ENCODE assay signal across 20 mouse cellular contexts in genomic region chr4:84741301-84741700, GRCm38 (mm10).
DNase-seq lines count a peak whose midpoint lies in the region; ATAC-seq and TF ChIP-seq lines count a peak whose summit lies in the region.
"Had no signal": no experiment of that assay in that cellular context is flagged by ENCODE, and none has a peak within 500 bp of the region (broad histone marks: within the 10 kb centered on the region; RNA-seq: fewer than 3 reads in every experiment).

No protein-coding gene starts in this region.

- WGBS in embryonic facial prominence, embryonic 14.5 days = 5% methylated on average over 2 of the region's 2 CpGs
- WGBS in limb, embryonic 11.5 days = 5% methylated on average over 2 of the region's 2 CpGs
- 41% methylated on average over 2 of the region's 2 CpGs for WGBS in intestine, postnatal 0 days
- 31% methylated on average over 2 of the region's 2 CpGs for WGBS in kidney, embryonic 14.5 days

- no peaks in the 10 kb centered on the region for H3K9me3 ChIP-seq in embryonic facial prominence, embryonic 14.5 days (ENCODE audit: control insufficient read depth, low read length)
- no peaks in the 10 kb centered on the region for H3K9me3 ChIP-seq in limb, embryonic 11.5 days (ENCODE audit: control insufficient read depth, low read length)
- no peaks in the 10 kb centered on the region for H3K9me3 ChIP-seq in intestine, postnatal 0 days (ENCODE audit: control insufficient read depth)
- no peaks in the 10 kb centered on the region for H3K9me3 ChIP-seq in kidney, embryonic 14.5 days (ENCODE audit: control insufficient read depth, low read length)
- H3K9me3 ChIP-seq: hindbrain, embryonic 13.5 days had no signal

- no peak for TF ChIP-seq CTCF in Patski (IDR thresholded peaks at IDR 0.05)
- no peak for TF ChIP-seq CTCF in intestine, postnatal 0 days (IDR thresholded peaks at IDR 0.05; ENCODE audit: low read depth)
- no peak for TF ChIP-seq CTCF in layer of hippocampus, adult 2 months (conservative IDR thresholded peaks at IDR 0.05)

- in situ Hi-C loops in Patski (cut with MboI; ENCODE audit: low pct_unique_long_range_greater_than_20kb) = no loop called here

- peak; percentile 97 for DNase-seq in 3T3-L1 (ENCODE audit: low read depth, low spot score)
- DNase-seq in Patski (ENCODE audit: low read depth, low spot score) = peak; percentile 9
- DNase-seq in embryonic facial prominence, embryonic 14.5 days (ENCODE audit: low spot score) = peak; percentile 78
- peak; percentile 43 for DNase-seq in limb, embryonic 11.5 days (ENCODE audit: low spot score)
- DNase-seq in cerebellum, postnatal 25 days = no peak
- DNase-seq in layer of hippocampus, adult 2 months (ENCODE audit: low spot score in 2 of 2) = no peak
- DNase-seq: adrenal gland, postnatal 36 days; cerebellum, adult 2 months; gastrocnemius, postnatal 25 days; heart, adult 2 months; layer of hippocampus, postnatal 36 days; liver, postnatal 0 days; lung, postnatal 10 days; right cerebral cortex, postnatal 4 days; thymus, adult 2 months had no signal

- POLR2A ChIA-PET in Patski (lab: Charles Lee) = no interaction called here

- no peak overlapping the region for H3K4me2 ChIP-seq in embryonic facial prominence, embryonic 14.5 days (ENCODE audit: low read depth, low read length)
- H3K4me2 ChIP-seq in limb, embryonic 11.5 days (ENCODE audit: low read depth, severe bottlenecking) = no peak overlapping the region
- H3K4me2 ChIP-seq in intestine, postnatal 0 days (replicated peaks; ENCODE audit: low read depth) = no peak overlapping the region
- no peak overlapping the region for H3K4me2 ChIP-seq in kidney, embryonic 14.5 days (replicated peaks; ENCODE audit: low read depth, low read length)
- H3K4me2 ChIP-seq: hindbrain, embryonic 13.5 days had no signal

- no peaks in the 10 kb centered on the region for H3K36me3 ChIP-seq in embryonic facial prominence, embryonic 14.5 days (ENCODE audit: control insufficient read depth, insufficient read depth, low read length)
- H3K36me3 ChIP-seq in limb, embryonic 11.5 days (ENCODE audit: control insufficient read depth, insufficient read depth, low read length) = no peaks in the 10 kb centered on the region
- no peaks in the 10 kb centered on the region for H3K36me3 ChIP-seq in intestine, postnatal 0 days (ENCODE audit: control insufficient read depth, insufficient read depth)
- no peaks in the 10 kb centered on the region for H3K36me3 ChIP-seq in kidney, embryonic 14.5 days (ENCODE audit: control insufficient read depth, insufficient read depth, low read length)
- H3K36me3 ChIP-seq: hindbrain, embryonic 13.5 days had no signal

- H3K4me1 ChIP-seq in embryonic facial prominence, embryonic 14.5 days (ENCODE audit: control insufficient read depth, insufficient read depth, low read length) = peaks cover 6% of the 10 kb centered on the region
- H3K4me1 ChIP-seq in limb, embryonic 11.5 days (ENCODE audit: control insufficient read depth, insufficient read depth, low read length) = 0 out of 2 replicates have a peak, but pooled peaks cover 8% of the 10 kb centered on the region
- no peaks in the 10 kb centered on the region for H3K4me1 ChIP-seq in intestine, postnatal 0 days (replicated peaks; ENCODE audit: control insufficient read depth, insufficient read depth, low read length)
- H3K4me1 ChIP-seq in kidney, embryonic 14.5 days (ENCODE audit: control insufficient read depth, insufficient read depth, low read length) = no peaks in the 10 kb centered on the region
- H3K4me1 ChIP-seq: hindbrain, embryonic 13.5 days had no signal

- H3K4me3 ChIP-seq in embryonic facial prominence, embryonic 14.5 days (ENCODE audit: low read depth, low read length) = no peak overlapping the region
- H3K4me3 ChIP-seq in limb, embryonic 11.5 days (ENCODE audit: low read depth, low read length) = no peak overlapping the region
- H3K4me3 ChIP-seq in intestine, postnatal 0 days (ENCODE audit: low read depth, low read length) = no peak overlapping the region
- H3K4me3 ChIP-seq in layer of hippocampus, adult 2 months = no peak overlapping the region
- H3K4me3 ChIP-seq in kidney, embryonic 14.5 days (ENCODE audit: low read length) = no peak overlapping the region
- H3K4me3 ChIP-seq: erythroblast, embryonic 14.5 days; heart, adult 2 months; hindbrain, embryonic 13.5 days had no signal

- CTCF ChIA-PET in Patski (lab: Charles Lee) = interaction anchor here (1.1 to 1.6 kb wide), 2 partner anchors 16 to 71 kb away, joined by 3 read pairs; no protein-coding TSS in a partner anchor

- H3K27me3 ChIP-seq in Patski = no peaks in the 10 kb centered on the region
- H3K27me3 ChIP-seq in embryonic facial prominence, embryonic 14.5 days (replicated peaks; ENCODE audit: control insufficient read depth, insufficient read depth, low read length) = no peaks in the 10 kb centered on the region
- H3K27me3 ChIP-seq in limb, embryonic 11.5 days (ENCODE audit: control insufficient read depth, insufficient read depth, low read length) = no peaks in the 10 kb centered on the region
- H3K27me3 ChIP-seq in intestine, postnatal 0 days (replicated peaks; ENCODE audit: control insufficient read depth, insufficient read depth, low read length) = no peaks in the 10 kb centered on the region
- H3K27me3 ChIP-seq in kidney, embryonic 14.5 days (ENCODE audit: control insufficient read depth, insufficient read depth, low read length) = no peaks in the 10 kb centered on the region
- H3K27me3 ChIP-seq: hindbrain, embryonic 13.5 days had no signal

- peak; percentile 57 for ATAC-seq in Patski
- ATAC-seq in embryonic facial prominence, embryonic 14.5 days (ENCODE audit: low read depth) = peak; percentile 63; the same call in 1 of the 2 replicates
- no peak for ATAC-seq in limb, embryonic 11.5 days (ENCODE audit: insufficient number of reproducible peaks, low FRiP score, low TSS enrichment, low read depth)
- no peak for ATAC-seq in intestine, postnatal 0 days
- no peak for ATAC-seq in kidney, embryonic 14.5 days (ENCODE audit: low FRiP score, low TSS enrichment)
- ATAC-seq: forebrain, embryonic 14.5 days; liver, postnatal 0 days had no signal

- no peak overlapping the region for H3K9ac ChIP-seq in embryonic facial prominence, embryonic 14.5 days (ENCODE audit: low read depth, low read length)
- no peak overlapping the region for H3K9ac ChIP-seq in limb, embryonic 11.5 days (ENCODE audit: low read length)
- H3K9ac ChIP-seq in intestine, postnatal 0 days (ENCODE audit: low read depth, low read length) = no peak overlapping the region
- no peak overlapping the region for H3K9ac ChIP-seq in kidney, embryonic 14.5 days (ENCODE audit: low read depth, low read length)
- H3K9ac ChIP-seq: hindbrain, embryonic 13.5 days; liver, postnatal 0 days had no signal

- H3K27ac ChIP-seq in embryonic facial prominence, embryonic 14.5 days (replicated peaks; ENCODE audit: low read depth, low read length) = peak overlapping the region; percentile 55
- H3K27ac ChIP-seq in limb, embryonic 11.5 days (replicated peaks; ENCODE audit: low read depth, low read length) = no peak overlapping the region
- no peak overlapping the region for H3K27ac ChIP-seq in intestine, postnatal 0 days (ENCODE audit: low read depth, low read length)
- H3K27ac ChIP-seq in layer of hippocampus, adult 2 months = no peak overlapping the region
- H3K27ac ChIP-seq in kidney, embryonic 14.5 days (ENCODE audit: low read depth, low read length) = no peak overlapping the region
- H3K27ac ChIP-seq: heart, adult 2 months; hindbrain, embryonic 13.5 days had no signal

Comparison
In these comparisons a context has a peak if more than half of its experiments do, and no peak if none do; other contexts are left out.
1. DNase-seq: peak in 3T3-L1 (single experiment), Patski (single experiment), embryonic facial prominence, embryonic 14.5 days (single experiment) and limb, embryonic 11.5 days (single experiment); none in cerebellum, postnatal 25 days (0 of 2) and layer of hippocampus, adult 2 months (0 of 2).
2. ATAC-seq: peak in Patski (single experiment) and embryonic facial prominence, embryonic 14.5 days (single experiment); none in limb, embryonic 11.5 days (single experiment), intestine, postnatal 0 days (single experiment) and kidney, embryonic 14.5 days (single experiment).